Mouse (Mus musculus) natural killer cell, adult 2 months (primary cell): ENCODE results near the gene Sfrp2.

Experiments
- DNase-seq, 2 experiments: peaks; one replicate each; pipeline ENCODE4 v3.0.0; 2022; ENCODE audit warnings: low spot score in 2 of 2

Sfrp2 gene

GRCm38 (mm10) chr3:83765871-83766725 is at the start of gene Sfrp2:
Gene Sfrp2 (plus strand): TSS chr3:83766321.
- no peak for DNase-seq

DNA sequence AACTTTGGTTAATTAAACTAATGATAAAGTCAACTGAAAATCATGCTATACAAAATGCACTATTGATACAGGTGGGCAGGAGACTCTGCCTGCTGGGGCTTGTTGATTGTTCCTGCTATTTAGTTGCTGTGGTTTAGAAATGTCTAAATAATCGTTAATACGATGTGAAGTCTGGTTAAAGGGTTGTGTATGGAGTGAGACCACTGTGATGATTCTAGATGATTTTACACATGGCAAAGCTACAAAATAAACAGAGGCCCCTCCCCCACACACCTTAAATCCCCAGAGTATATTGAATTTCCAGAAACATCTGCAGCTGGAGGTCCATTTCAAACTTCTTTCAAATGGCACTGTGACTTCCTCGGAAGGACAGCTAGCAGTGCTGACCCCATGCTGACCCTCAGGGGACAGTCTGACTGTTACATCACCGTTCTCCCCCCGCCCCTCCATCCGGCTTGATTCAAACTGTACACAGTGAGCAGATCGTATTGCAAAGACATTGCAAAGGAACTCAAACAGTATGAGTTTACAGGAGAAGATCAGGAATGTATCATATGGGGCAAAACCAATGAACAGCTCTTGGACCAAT is 48.4 kb upstream of the Sfrp2 start:
- no peak for DNase-seq

GRCm38 (mm10) chr3:83718662-83719061 is 47.5 kb upstream of the Sfrp2 start:
- no peak for DNase-seq

GRCm38 (mm10) chr3:83728223-83728622 is 37.9 kb upstream of the Sfrp2 start:
- no peak for DNase-seq

DNA sequence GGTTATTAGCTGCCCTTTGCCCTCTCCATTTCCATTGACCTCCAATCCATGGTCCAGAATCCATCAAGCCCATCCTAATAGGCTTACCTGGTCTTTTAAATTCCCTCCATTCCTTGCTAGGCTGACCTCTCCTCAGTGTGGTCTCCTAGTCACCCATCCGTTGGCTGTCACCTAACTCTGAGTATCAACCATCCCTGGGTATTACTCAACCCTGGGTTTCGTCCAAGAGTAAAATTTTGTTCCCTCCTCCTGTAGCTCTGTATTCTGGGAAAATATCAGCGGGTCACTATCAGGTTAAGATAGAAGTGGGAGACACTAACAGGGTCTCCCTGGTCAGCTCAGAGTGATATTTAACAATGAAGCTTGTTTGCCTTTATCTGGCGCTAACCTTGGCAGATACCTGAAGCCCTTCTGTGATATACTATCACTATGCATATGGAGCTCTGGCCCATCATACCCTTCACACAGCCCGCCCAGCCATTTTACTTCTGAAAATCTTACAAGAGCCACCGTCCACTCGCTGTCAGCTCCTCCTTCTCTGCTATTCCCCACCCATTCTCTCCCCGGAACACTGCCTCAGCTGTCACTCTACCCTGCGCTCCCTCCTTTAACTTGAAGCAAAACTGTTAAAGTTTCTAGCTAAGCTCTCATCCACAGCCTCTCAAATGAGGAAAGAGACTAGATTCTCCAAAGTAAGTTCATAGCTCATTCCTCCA is 37.3 kb upstream of the Sfrp2 start:
- DNase-seq = no peak

GRCm38 (mm10) chr3:83733985-83734384 is 32.1 kb upstream of the Sfrp2 start:
- no peak for DNase-seq

DNA sequence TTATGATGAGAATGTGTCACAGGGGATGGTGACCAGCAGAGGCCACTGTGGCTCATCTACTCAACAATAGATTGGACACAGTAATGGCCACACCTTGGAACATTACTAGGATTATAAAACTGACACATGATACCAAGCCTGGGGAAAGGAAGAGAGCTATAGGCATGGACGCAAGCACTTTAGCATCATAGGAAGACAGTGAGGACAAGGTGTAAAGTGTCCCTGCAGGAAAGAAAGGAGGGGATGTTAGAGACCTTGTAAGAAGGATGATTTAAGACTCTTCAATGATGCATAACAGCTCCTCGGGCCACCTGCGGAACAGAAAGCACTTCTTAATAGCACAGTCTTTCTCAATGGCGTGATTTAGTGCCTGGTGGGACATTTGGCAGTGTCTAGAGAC is 29.1 kb upstream of the Sfrp2 start:
- no peak for DNase-seq

- no peak for DNase-seq
These were observed 25.9 kb upstream of the Sfrp2 start for GRCm38 (mm10) chr3:83740246-83740645.

DNA sequence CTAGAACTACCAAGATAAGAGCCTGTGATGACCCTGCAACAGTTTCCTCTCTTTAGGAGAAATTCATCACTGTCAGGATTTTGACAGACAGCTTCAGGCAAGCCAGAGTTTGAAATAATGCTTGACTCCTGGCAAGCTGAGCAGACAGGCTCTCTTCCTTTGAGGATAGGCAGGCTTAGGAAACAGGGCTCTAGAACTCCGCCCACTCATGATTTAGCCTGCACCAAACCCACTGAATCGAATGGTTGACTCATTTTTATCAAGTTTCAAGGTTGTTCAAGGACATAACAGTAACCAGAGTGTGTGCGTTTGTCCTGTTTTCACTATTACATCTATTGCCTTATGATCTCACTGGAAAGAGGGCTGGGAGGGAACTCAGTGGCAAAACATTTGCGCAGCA is 18.8 kb upstream of the Sfrp2 start:
- DNase-seq = no peak

GRCm38 (mm10) chr3:83747895-83748294 is 18.2 kb upstream of the Sfrp2 start:
- no peak for DNase-seq

DNA sequence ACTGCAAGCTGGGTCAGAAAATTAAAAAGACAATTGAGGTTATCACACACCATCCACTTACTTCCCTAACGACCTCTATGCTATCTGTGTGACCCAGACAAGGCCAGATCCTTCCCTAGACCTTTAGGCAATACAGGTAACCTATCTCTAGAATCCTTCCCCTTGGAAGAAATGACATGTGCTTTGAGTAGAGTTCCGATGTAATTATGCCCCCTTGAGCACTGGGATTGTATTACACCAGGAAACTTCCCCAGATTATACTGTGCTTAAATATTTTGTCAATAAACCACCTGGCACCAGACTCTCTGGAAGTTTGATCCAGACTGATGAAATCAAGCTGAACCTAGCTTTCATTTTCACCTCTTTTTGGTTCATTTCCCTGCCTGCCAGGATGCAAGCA is 14.5 kb upstream of the Sfrp2 start:
- no peak for DNase-seq

DNA sequence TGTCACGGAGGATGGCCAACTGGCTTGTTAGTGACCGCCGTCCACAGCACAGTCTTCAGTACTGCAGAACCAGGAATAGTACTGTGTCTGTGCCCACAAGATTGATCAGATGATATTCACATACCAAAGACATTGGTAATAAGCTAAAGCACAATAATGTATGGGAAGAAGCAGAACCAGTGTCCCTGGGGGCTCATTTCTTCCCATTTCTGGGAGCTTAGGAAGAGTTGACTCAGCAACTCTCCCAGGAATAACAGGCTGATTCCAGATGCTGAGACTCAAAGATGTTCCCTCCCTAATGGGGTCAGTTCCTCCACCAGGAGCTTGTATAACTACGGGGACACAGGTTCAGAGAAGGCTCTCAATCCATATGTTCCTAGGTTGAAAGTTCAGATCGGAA is 13.9 kb upstream of the Sfrp2 start:
- no peak for DNase-seq

GRCm38 (mm10) chr3:83755043-83755635 is 11.0 kb upstream of the Sfrp2 start:
- no peak for DNase-seq

DNA sequence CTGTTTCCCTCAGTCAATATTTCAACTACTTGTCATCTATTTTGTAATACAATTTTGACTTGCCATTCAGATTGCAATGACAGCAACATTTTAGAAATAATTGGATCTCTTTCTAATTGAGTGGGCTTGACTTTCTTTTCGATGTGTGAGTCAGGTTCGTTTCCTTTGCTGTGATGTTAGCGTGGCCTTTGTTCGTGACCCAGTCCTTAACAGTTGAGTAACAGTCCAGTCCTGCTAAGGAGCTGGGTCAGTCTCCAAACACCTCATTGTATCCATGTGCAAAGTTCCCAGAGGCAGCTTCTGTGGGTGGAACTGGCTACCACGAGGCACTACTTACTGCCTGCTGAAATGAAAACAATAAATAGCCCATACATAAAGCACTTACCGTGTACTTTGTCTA is 10.5 kb upstream of the Sfrp2 start:
- DNase-seq = no peak

DNA sequence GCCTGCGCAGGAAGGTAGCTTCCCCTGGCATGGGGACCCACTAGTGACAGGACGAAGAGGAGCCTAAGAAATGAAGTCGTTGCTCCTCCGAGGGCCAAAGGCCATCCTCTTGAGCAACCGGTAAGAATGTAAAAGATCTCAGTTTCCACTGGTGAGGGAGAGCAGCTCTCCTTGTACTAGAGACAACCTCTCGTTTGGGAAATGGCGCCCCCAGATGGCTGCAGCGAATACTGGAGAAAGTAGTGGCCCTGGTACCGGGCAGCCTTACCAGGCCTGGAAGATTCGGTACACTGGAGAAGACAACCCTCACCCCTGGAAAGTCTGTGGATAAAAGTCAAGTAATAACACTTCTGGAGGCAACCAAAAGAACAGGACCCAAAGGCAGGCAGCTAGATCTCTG is 3.8 kb upstream of the Sfrp2 start:
- DNase-seq = no peak

GRCm38 (mm10) chr3:83763551-83764548 is 2.3 kb upstream of the Sfrp2 start:
- peak in 1 of 2 experiments; percentile 32 for DNase-seq

DNA sequence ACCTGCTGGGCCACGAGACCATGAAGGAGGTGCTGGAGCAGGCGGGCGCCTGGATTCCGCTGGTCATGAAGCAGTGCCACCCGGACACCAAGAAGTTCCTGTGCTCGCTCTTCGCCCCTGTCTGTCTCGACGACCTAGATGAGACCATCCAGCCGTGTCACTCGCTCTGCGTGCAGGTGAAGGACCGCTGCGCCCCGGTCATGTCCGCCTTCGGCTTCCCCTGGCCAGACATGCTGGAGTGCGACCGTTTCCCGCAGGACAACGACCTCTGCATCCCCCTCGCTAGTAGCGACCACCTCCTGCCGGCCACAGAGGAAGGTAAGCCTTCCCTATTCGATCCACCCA is 577 bp downstream of the Sfrp2 start:
- DNase-seq = no peak

GRCm38 (mm10) chr3:83767121-83767520 is 1.0 kb downstream of the Sfrp2 start:
- no peak for DNase-seq

DNA sequence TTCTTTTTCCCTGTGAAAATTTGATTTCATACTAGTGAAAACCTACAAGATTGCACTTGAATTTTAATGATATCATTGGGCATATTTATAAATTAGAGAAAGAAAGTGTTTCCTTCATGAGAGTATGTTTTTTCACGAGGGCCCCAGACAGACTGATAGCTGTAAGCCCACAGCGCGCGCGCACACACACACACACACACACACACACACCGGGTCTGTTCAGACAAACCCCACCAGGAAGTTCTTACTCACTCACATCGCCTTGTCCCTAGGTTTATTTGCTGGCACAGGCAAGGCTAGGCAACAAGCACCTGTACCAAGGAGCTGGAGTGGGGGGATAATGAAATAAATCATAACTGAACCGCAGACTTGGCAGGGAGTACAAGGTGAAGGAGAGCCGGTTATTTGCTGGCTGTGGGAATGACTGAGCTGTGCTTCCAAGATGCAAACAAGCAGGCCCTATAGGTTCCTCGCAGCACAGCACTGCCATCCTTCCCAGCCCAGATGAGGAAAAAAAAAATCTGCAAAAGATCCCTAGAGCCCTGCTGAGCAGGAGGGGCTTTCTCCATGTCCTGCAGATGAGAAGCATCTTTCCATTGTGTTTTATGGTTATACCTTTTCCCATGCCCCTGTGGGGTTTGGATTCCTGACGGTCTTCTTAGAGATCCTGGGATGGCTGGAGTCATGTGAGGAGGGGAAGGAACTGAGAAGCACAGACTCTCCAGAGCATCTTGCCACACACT is 2.3 kb downstream of the Sfrp2 start:
- DNase-seq = no peak

DNA sequence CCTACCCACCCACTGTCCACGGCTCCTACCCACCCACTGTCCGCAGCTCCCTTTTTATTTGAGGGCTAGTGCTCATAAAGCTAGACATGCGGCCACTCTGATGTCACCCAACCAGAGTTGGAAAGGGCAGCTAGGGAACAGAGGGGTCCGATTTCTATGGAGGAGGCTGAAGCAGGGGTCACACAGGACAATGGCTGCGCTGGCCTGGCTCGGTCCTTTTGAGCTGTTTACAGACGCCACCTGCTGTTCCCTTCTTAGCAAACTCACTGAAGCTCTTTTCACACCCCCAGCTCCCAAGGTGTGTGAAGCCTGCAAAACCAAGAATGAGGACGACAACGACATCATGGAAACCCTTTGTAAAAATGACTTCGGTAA is 2.9 kb downstream of the Sfrp2 start:
- DNase-seq = no peak
